Mouse (Mus musculus) heart, adult 9 months (tissue): Measurements from ENCODE around the gene Fam166a.

Source experiments
- DNase-seq, 2 experiments: peaks; one replicate each; pipeline ENCODE4 v3.0.0; 2022; ENCODE audit warnings: low spot score in 2 of 2

Fam166a gene

GRCm38 (mm10) chr2:25223681-25224491 is 5.3 kb downstream of the Fam166a start:
- DNase-seq, result peak; percentile 84 to 86

DNA sequence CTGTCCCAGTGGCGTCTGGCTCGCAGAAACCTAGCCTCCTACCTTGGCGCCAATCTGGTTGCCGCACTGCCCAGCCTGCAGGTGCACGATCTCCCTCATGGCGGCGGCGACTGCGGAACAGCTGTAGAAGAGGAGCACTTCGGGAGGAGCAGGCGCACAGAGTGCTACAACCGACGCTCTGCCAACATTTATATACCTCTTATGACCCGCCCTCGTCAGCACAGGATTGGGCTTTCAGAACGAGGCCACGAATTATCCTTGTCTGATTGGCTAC is 5.9 kb downstream of the Fam166a start, which contains the start of gene Tubb4b:
Gene Tubb4b, minus strand, starts transcription at position 211 of the 274 bp plus-strand sequence.
- DNase-seq, result no peak

GRCm38 (mm10) chr2:25224766-25225752 is 6.5 kb downstream of the Fam166a start:
- peak; percentile 100 for DNase-seq

DNA sequence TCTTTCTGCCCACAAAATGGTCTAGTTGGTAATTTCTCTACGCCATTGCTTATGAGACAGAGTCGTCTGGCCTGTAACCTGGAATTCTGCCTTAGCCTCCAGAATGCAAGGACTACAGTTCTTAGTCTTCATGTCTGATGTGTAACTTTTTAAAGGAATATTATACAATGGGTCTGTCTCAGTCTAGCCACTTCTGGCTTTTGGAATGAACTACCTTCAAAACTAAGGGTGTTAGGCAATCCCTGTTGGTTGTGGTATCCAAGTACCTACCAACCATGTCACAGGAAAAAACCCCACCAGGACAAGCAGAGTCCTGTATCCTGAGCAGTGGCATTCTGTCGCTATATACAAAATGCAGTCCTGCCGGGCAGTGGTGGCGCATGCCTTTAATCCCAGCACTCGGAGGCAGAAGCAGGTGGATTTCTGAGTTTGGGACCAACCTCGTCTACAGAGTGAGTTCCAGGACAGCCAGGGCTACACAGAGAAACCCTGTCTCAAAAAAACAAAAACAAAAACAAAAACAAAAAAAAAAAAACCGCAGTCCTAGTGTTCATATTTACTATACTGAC is 7.3 kb downstream of the Fam166a start:
- no peak for DNase-seq

DNA sequence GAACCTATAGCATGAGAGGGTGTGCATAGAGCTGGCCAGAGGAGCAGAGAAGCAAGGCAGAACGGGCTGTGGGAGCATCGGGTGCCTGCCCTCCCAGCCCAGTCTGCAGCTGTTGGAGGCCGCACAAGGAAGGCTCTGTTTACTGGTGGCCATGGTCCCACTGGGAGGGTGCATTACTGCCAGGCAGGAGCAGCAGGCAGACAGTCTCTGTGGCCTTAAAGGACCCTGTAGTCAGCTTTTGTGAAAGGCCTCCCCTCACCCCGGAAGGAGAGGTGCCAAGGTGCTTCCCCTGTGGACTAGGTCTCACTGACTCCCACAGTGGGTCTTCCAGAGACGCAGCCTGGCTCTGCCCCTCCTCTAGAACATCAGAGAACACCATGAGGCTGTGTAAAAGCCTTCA is 8.3 kb downstream of the Fam166a start:
- no peak for DNase-seq

DNA sequence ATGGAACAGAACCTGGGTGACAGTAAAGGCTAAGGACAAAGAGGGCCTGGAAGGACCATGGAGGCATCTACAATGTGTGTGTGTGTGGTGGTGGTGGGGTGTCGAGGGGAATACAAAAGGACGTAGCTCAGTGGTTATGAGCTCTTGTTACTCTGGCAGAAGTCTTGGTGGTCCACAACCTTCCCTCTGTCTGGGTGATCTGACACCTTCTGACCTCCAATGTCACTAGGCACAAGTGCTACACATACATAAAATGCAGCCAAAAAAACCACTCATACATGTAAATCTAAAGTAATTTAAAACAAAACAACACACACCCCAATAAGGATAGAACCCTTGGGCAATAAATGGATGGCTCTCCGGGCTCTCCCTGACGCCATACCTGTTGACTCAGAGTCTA is 8.9 kb downstream of the Fam166a start:
- no peak for DNase-seq

DNA sequence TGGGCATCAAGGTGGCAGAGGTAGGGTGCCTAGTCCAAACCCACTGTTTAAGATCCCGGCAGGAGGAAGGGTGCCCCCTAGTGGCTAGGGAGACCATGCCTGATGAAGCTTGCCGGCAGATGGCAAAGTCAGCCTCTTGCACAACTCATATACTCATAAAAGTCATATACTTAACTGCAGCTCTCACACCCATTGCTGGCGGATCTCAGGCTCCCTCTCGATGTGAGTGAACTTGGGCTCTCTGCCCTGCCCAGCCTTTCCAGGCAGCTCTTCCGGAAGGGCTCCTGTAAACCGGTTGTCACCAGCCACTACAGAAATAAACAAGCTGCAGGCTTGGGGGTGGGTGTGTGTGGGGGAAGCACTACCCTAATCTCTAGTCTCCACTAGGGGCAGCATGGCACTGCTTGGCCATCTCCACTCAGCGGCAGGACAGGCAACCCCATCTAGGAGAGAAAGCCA is 9.9 kb downstream of the Fam166a start:
- DNase-seq, result peak; percentile 90 to 92

DNA sequence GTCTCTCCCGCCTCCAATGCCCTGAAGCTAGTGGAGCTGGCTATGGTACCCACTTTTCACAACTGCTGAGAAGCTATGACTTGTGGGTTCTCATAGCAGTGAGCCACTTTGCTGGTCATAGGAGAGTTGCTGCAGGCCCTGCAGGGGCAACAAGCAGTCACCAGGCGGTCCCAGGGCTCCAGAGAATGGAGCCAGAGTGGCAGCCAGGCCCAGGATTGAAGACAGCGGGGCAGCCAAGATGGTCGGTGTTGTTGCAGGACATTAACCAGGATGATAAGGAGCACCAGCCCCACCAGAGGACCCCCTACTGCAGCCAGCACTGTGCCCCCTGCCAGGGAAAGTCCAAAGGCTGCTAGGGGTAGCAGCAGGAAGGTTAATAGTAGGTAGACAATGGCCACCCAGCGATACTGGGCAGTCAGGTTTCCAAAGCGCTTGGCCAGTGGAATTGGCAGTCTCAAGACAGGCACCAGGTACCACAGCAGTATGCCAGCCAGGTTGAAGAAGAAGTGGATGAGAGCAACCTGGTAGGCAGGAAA is 10.5 kb downstream of the Fam166a start:
- DNase-seq, result no peak

DNA sequence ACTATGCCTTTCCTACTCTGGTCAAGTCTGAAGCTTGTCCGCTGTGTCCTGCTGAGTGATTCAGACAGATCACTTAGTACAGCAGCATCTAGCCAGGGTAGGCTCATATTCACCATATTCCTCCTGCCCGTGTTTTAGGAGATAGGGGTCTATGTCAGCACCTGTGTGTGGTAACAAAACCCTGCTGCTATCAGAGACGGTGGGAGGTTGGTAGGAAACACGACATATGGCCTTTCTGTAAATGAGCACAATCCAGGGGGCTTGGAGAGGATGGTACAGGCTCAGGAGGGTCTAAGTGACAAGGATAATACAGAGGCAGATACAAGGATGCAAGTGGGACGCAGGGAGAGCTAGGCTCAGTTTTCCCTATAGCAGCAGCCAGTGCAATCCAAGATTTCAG is 11.0 kb downstream of the Fam166a start:
- no peak for DNase-seq

DNA sequence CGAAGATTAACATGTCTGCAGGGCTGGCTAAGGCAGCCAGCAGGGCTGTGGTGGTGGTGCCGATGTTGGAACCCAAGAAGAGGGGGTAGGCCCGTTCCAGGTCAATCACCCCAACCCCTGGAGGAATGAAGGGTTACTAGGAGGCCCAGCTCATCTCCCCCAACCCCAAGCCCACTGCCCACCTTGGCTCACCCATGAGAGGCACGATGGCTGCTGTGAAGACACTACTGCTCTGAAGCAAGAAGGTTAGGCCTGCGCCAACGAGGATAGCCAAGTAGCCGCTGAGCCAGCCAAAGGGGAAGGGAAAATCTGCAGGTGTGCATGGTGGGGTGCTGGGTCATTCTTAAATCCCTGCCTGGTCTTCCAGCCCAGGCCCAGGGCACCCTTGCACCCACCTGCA is 12.0 kb downstream of the Fam166a start:
- DNase-seq, result no peak

DNA sequence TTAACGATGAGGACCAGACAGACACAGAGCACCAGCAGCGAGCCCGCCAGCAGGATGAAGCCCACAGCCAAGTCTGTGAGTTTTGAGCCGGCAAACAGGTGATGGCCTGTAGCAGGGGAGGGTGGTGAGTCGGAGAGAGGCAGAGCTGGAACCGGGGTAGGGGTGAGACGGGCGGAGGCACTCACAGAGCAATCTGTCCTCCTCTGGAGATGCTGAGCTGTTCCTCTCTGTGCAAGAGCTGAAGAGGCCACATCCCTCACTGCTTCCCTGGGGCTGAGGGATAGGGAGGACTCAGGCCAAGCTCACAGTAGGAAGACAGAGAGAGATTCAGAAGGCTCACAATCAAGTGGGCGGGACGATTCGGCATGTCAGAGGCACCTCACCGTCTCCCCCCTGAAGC is 12.5 kb downstream of the Fam166a start:
- DNase-seq, result no peak

- DNase-seq, result no peak
Measured at GRCm38 (mm10) chr2:25233421-25233820, 14.9 kb downstream of the Fam166a start.

DNA sequence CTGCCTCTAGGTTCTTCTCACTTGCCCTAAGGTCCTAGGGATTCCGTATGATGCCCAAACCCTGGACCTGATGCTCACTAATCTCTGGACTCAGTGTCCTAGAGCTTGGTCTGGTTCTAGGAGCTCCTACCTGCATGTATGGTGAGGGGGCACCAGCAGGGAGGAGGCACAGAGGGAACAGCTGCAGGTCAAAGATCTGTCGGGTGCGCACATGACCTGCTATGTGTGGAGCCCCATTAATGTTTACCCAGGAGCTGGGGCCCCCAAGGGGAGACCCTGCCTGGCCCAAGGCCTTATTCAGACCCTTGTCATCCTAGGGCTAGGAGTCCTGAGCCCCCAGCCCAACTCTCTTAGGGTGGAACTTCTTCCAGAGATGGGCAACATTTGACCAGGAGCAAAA is 15.5 kb downstream of the Fam166a start, which contains the start of gene Slc34a3:
Gene Slc34a3, minus strand, starts transcription at position 315 of the 400 bp plus-strand sequence.
- no peak for DNase-seq

DNA sequence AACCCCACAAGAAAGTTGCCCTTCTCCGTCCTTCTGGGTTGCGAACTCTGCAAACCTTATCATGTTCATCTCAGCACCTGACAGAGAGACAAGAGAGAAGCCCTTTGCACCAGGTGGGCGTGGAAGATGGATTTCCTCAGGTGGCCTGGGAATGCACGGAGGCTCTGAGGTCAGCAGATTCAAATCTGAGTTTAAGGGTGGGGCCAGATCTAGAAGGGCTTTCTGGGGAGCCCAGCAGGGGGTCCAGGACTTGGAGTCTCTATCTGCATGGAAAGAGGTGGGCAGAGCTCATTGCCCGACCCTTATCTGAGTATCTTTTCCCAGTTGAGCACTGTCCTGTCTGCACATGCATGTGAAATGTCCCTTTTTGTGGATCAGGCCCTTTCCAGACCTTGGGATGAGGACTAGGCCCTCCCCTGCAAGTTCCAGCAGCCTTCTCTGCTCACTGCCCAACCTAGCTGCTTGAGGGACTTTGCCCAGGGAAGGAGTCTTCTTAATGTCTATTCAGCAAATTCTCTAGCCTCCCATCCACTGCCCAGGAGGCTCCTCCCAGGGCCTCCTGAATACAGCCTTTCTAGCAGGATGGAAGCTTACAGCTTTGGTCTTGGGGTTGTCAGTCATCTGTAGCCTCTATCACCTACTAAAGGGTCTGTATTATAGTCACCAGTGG is 16.1 kb downstream of the Fam166a start:
- DNase-seq, result no peak

GRCm38 (mm10) chr2:25236614-25237013 is 18.1 kb downstream of the Fam166a start, which contains the start of gene Rnf224:
Gene Rnf224, minus strand, starts transcription at chr2:25236787.
- no peak for DNase-seq

- DNase-seq, result no peak
Measured at GRCm38 (mm10) chr2:25237522-25237921, 19.0 kb downstream of the Fam166a start.

DNA sequence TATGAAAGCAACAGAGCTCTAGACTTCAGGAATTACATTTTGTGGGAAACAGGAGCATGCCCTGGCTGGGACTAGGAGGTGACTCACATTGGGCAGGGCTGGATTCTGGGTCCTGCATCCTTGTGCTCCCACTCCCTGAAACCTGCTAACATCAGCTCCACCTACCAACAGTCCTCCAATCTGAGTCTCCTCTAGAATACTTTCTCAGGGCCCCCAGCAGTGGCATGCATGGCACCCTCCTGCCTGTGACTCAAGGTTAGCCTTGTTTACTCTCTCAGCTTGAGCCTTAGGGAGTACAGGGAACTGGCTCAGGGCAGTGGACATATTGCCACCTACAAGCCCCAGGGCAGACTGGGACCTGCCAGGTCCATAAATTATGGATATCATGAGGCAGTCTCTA is 19.6 kb downstream of the Fam166a start:
- DNase-seq, result no peak

- DNase-seq, result no peak
Measured at GRCm38 (mm10) chr2:25239766-25240165, 21.2 kb downstream of the Fam166a start.

DNA sequence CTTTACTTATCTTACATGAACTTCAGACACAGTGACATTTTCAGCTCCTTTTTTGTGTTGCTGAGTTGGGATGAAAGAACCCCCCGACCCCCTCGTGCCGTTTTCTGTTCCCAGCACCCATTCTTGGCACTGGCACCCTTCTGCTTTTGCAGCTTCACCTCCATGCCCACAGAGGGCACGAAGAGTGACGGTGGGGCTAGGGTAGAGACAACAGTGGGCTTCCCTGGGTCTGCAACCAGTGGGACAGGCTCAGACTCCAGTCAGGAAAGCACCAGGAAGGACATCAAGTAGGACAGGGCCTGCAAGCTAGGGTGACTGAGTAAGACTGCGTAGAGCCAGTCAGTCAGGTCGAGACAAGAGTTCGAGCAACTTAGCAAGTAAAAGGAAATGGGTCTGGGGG is 21.8 kb downstream of the Fam166a start:
- no peak for DNase-seq

GRCm38 (mm10) chr2:25240723-25241437 is 22.3 kb downstream of the Fam166a start:
- DNase-seq, result peak; percentile 57 to 60

DNA sequence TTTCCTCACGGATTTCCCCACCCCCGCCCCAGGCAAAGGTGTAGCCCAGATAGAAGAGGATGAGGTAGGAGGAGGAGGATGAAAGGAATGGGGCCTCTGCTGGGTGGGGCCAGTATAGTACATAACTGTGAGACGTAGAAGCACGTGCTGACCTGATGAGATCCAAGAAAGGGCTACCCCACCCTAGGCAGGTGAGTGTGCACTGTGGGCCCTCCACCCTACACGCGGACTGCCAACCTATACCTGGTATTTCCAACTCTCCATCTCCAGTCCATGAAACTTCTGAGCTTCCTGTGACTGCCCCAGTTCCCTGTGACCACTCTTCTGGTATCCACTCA is 22.9 kb downstream of the Fam166a start:
- no peak for DNase-seq
